Mouse (Mus musculus) ovary, postnatal 14 days (tissue): ENCODE results near the gene 2310022A10Rik.
"Not testable (repeated sequence)": the region's sequence is repeated elsewhere in the genome, so short reads cannot be mapped to it uniquely, and the experiment has no call there.

Source experiments
- DNase-seq: peaks from one replicate; pipeline ENCODE4 v3.0.0; 2022; ENCODE audit warnings: low spot score

Gene 2310022A10Rik

DNA sequence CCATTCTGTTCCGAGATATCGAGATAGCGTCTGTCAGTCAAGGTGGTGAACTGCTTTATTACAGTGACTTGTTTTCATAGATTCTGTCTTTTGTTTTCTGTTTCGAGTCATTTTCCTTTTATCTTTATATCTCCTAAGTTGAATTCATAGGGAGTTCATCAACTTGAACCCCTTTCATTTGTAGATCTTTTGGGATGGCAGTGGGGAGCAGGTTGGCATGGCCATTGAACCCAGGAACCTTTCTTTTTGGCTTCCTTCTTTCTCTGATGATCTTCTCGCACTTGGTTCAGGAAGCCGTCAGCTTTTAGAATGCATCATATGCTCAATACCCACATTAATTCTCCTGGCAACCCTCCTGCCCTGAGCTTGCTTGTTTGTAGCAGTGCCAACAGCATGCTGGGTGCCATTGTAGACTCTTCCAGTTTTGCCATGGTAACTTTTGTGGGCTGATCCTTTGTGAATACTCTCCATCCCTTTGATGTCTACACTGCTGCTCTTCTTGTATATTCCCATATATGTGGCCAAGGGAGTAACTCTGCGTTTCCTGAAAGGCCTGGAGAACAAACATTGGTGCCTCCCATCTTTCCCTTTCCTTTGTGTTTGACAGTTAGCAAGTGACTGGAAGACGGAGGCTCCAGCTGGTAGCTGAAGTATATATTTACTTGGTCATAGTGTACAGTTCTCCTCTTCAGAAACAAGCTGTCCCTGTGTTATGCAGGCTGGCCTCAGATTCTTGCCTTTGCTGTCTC is 60.9 kb downstream of the 2310022A10Rik start:
- no peak for DNase-seq

DNA sequence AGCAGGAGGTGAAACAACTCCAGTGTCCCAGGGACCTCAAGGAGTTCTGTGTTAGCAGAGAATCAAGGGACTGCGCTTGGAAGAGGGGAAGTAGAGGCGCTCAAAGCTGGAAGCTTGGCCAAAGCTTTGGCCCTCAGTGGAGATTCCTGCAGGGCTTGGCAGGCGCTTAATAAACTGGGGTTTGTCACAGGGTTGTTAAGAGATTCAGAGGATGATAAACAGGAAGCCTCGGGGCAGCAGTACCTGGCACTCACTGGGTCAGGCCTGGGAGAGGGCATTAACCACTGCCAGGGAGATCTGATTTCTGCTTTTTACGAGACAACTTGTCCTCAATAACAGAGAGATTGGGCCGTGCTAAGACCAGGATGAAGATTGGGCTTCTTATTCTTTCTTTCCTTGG is 68.0 kb downstream of the 2310022A10Rik start:
- no peak for DNase-seq

DNA sequence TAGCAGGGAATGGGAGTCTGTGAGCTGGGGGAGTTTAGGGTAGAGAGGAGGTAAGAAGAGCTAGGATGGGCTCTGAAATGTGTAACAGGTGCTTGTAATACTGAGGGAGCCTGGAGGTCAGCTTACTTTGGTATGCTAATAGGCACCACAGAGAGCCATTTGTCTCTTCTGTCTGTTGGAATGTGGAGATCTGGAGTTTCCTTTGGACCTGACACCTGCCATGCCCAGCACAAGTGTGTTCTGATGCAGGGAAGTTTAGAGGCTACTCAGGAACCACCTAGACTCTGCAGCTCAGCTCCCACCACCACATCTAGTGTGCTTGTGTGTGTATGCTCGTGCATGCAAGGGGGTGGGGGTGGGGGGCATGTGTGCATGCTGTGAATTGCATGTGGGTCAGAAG is 69.2 kb downstream of the 2310022A10Rik start:
- DNase-seq, result no peak

GRCm38 (mm10) chr7:27624967-27625366 is 71.9 kb downstream of the 2310022A10Rik start:
- DNase-seq, result no peak

DNA sequence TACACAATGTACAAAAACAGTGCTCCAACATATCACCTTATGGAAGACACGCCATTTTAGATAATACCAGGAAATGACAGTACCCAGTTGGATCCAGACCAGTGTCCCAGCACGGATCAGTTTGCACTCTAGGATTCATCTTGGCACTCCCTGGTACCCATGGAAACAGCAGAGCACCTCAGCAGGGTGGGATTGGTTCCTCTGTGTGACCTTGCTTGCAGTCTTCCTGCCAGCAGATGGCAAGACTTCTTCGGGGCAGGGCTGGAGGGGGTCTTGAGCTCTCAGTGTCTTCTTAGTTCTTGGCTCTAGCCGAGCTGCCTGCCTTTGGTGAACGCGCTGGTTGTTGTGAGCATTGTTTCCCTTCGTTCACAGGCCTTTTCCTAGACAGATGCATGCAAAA is 74.7 kb downstream of the 2310022A10Rik start:
- DNase-seq, result no peak

GRCm38 (mm10) chr7:27628190-27628589 is 75.2 kb downstream of the 2310022A10Rik start:
- no peak for DNase-seq

GRCm38 (mm10) chr7:27628816-27629215 is 75.8 kb downstream of the 2310022A10Rik start:
- DNase-seq, result not testable (repeated sequence)

DNA sequence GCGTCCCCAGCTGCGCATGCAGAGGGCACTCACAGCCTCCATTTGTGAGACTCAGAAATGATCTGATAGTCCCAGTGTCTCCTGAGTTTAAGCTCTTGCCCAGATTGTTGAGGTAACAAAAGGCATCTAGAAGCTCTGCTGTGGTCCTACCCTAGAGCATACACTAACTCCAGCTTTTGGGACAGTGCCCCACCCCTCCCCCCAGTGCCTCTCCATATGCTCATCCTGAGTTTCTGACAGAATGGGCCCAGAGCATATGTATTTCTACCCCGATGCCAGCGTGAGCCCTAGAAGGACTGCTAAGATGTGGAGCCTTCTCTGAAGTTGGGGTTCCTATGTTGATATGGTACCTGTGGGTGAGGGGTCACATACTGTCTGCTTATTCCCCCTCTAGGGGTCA is 78.4 kb downstream of the 2310022A10Rik start:
- no peak for DNase-seq
